In genomic region chr17:17865168-17865567, GRCm38 (mm10) we compare ENCODE assay signal across 1 mouse cellular context.
TF ChIP-seq lines count a peak whose summit lies in the region.

No protein-coding gene starts in this region.

TF ChIP-seq in CH12.LX, 34 proteins besides CTCF, POLR2A, EP300 and RAD21 (continued from another document):
- no peak for TF ChIP-seq JUND (conservative IDR thresholded peaks at IDR 0.05; ENCODE audit: low read depth, low read length)
- no peak for TF ChIP-seq MAX (IDR thresholded peaks at IDR 0.05; ENCODE audit: low read length)
- no peak for TF ChIP-seq NELFE (IDR thresholded peaks at IDR 0.05; ENCODE audit: low read depth, low read length)
- TF ChIP-seq BHLHE40 (IDR thresholded peaks at IDR 0.05; ENCODE audit: low read depth, low read length), result no peak
- no peak for TF ChIP-seq KAT2A (IDR thresholded peaks at IDR 0.05; ENCODE audit: insufficient replicate concordance, low read length)
- TF ChIP-seq MAZ (IDR thresholded peaks at IDR 0.05; ENCODE audit: low read depth, low read length), result no peak
- no peak for TF ChIP-seq TBP (conservative IDR thresholded peaks at IDR 0.05; ENCODE audit: low read depth, low read length)
- no peak for TF ChIP-seq CHD1 (IDR thresholded peaks at IDR 0.05; ENCODE audit: low read depth, low read length)
